Mouse (Mus musculus) bone marrow, adult 2 months (tissue): ENCODE measurements around the gene P3h2. TPM values are rescaled to one million over a fixed set of nuclear protein-coding genes. Genes with fewer than 3 reads are reported as not detected.

Experiments used
- H3K27ac ChIP-seq: fragments of 200-500 bp; 2 replicates; pipeline ENCODE4 v1.5.1; 2012; ENCODE audit warnings: low read depth, mild to moderate bottlenecking, control low read depth, inconsistent platforms, low read length; ENCODE audit not compliant: control insufficient read depth, poor library complexity, insufficient read depth
- H3K4me1 ChIP-seq: fragments of 200-500 bp; 2 replicates; pipeline ENCODE4 v1.6.1; 2011; ENCODE audit warnings: low read length; ENCODE audit not compliant: control insufficient read depth, insufficient read depth
- H3K4me3 ChIP-seq: fragments of 200-500 bp; replicated peaks from 2 replicates; pipeline ENCODE3; 2011; ENCODE audit warnings: mild to moderate bottlenecking, low read depth, low read length, control low read depth; ENCODE audit not compliant: control insufficient read depth
- CTCF ChIP-seq: fragments of 200-500 bp; IDR thresholded peaks from 2 replicates; pipeline ENCODE4 v1.5.1; 2011; ENCODE audit warnings: low read length, control low read depth; ENCODE audit not compliant: control insufficient read depth, insufficient read depth
- POLR2A ChIP-seq: fragments of 200-500 bp; IDR thresholded peaks from 2 replicates; pipeline ENCODE4 v1.6.1; 2011; ENCODE audit warnings: low read depth, mild to moderate bottlenecking, control low read depth, low read length, borderline replicate concordance; ENCODE audit not compliant: control insufficient read depth
- WGBS: fragments of 180-500 bp; shearing (Covaris S2); methylation state at CpG from one replicate; pipeline ENCODE4 v1.1.7; 2018; 5-methylcytosine and 5-hydroxymethylcytosine counted together
- polyA plus RNA-seq: library from polyadenylated mRNA; stranded (reverse); fragments of >200 nt; gene quantifications from 2 replicates; pipeline ENCODE4 v1.2.4, GENCODE M21; 2011; ENCODE audit warnings: low replicate concordance; ENCODE audit not compliant: missing spikeins, insufficient read depth, insufficient read length

The P3h2 gene
- polyA plus RNA-seq, 1 experiment, result 1.8 TPM

- Histone ChIP-seq H3K4me1 (no peaks in the 10 kb centered on the region), H3K27ac (no peak overlapping the region), H3K4me3 (no peak overlapping the region)
- 78% methylated on average over 2 of the region's 2 CpGs for WGBS
- TF ChIP-seq POLR2A (no peak), CTCF (no peak)
Observed at GRCm38 (mm10) chr16:26102856-26103255, 2.7 kb downstream of the P3h2 start.

DNA sequence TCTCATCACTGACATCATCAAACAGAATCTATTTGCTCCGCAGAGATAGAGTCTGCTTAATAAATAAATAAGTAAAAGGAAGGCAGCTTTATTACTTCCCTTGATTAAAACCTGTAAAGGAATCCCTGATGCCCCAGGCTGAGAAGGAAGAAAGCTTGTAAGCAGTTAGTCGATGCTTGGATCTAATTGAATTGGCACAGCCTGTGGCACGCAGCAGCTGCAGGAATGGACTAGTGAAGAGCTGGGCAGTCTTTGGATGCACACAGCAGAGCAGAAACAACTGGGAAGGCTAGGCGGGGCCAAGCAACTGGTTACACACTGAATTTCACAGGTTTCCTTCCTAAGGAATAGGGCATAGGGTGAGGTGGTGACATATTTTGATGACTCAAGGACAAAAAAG is 5.4 kb downstream of the P3h2 start:
- TF ChIP-seq CTCF (no peak), POLR2A (no peak)
- no peak overlapping the region for H3K4me3 ChIP-seq
- no peak overlapping the region for H3K27ac ChIP-seq
- 66% methylated on average over 4 of the region's 4 CpGs for WGBS
- H3K4me1 ChIP-seq, result no peaks in the 10 kb centered on the region

GRCm38 (mm10) chr16:26095696-26096284 is 9.8 kb downstream of the P3h2 start:
- TF ChIP-seq POLR2A, result no peak
- no peak for TF ChIP-seq CTCF
- 79% methylated on average over 7 of the region's 7 CpGs for WGBS
- H3K4me1 ChIP-seq, result no peaks in the 10 kb centered on the region

DNA sequence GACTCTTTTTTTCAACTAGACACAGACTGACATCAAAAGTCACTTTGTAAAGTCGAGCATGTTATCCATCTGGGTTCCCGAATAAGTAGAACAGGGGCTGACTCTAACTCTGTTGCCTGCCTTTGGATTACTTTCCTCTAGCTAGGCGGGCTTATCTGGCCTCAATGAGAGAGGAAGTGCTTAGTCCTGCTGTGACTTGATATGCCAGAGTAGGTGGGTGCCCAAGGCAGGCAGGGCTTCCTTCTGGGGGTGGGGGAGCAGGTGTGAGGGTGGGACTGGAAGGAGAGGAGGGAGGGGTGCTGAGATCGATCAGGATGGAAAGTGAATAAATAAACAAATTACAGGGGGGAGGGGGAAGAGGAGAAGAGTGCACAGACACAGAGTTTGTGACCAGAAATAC is 11.7 kb downstream of the P3h2 start:
- H3K4me1 ChIP-seq, result no peaks in the 10 kb centered on the region
- H3K4me3 ChIP-seq, result no peak overlapping the region
- WGBS, result 22% methylated on average over 4 of the region's 4 CpGs
- H3K27ac ChIP-seq, result no peak overlapping the region
- no peak for TF ChIP-seq CTCF
- no peak for TF ChIP-seq POLR2A

More at GRCm38 (mm10) chr16:26095696-26096284, 9.8 kb downstream of the P3h2 start:
- Histone ChIP-seq H3K27ac (no peak overlapping the region), H3K4me3 (no peak overlapping the region)

- Histone ChIP-seq H3K4me1 (no peaks in the 10 kb centered on the region), H3K4me3 (no peak overlapping the region), H3K27ac (no peak overlapping the region)
- WGBS, result 82% methylated on average over 5 of the region's 5 CpGs
- TF ChIP-seq POLR2A, result no peak
- no peak for TF ChIP-seq CTCF
Observed at GRCm38 (mm10) chr16:26088976-26089375, 16.6 kb downstream of the P3h2 start.

DNA sequence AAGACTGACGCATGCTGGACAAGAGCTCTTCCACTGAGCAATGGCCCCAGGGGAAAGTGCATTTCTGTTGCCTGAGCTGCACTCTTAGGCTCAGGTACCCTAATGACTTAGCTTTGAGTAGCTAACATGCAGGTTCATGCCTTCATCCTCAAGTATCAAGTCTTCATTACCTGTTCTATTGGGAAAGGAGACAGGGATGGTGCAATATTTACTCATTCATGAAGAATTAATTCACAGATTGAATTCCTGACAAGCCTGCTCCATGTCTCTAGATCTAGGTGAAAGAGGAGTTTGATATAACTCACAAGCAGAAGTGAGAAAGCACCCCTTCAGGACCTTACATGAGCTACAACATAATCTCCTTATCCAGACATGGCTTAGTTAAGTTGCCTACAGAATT is 17.3 kb downstream of the P3h2 start:
- Histone ChIP-seq H3K4me1 (no peaks in the 10 kb centered on the region), H3K27ac (no peak overlapping the region), H3K4me3 (no peak overlapping the region)
- TF ChIP-seq CTCF (no peak), POLR2A (no peak)
- 91% methylated on average over 1 of the region's 1 CpGs for WGBS

- TF ChIP-seq CTCF (no peak), POLR2A (no peak)
- no peak overlapping the region for H3K27ac ChIP-seq
- 84% methylated on average over 1 of the region's 1 CpGs for WGBS
- no peaks in the 10 kb centered on the region; the same call in 1 of the 2 replicates for H3K4me1 ChIP-seq
- no peak overlapping the region for H3K4me3 ChIP-seq
Observed at GRCm38 (mm10) chr16:26086955-26087354, 18.6 kb downstream of the P3h2 start.

DNA sequence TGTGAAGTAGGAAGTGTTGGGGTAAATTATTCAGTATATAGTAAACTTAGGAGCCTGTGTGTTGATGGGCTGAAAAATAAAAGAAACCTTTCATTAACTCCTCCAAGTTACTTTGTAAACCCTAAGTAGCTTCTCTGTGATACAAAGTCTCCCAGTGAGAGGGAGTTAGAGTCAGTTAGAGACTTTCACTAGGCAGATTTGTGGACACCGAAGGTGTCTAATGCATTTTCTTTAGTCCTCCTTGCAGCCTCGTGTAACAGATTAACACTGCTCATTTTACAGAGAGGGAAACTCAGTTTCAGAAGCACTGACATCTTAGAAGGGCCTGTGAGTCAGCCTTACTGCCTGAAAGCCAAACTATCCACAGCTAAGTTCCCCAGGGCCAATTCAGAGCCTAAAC is 20.4 kb downstream of the P3h2 start:
- TF ChIP-seq CTCF (no peak), POLR2A (no peak)
- Histone ChIP-seq H3K4me1 (no peaks in the 10 kb centered on the region; the same call in 1 of the 2 replicates), H3K4me3 (no peak overlapping the region), H3K27ac (no peak overlapping the region)
- 57% methylated on average over 2 of the region's 2 CpGs for WGBS

- WGBS, result 78% methylated on average over 1 of the region's 1 CpGs
- Histone ChIP-seq H3K4me3 (no peak overlapping the region), H3K27ac (no peak overlapping the region), H3K4me1 (no peaks in the 10 kb centered on the region; the same call in 1 of the 2 replicates)
- TF ChIP-seq POLR2A (no peak), CTCF (no peak)
Observed at GRCm38 (mm10) chr16:26082831-26083230, 22.8 kb downstream of the P3h2 start.
